Mouse (Mus musculus) CH12.LX (cell line): ENCODE results near the gene Wee2. TPM values are rescaled to one million over a fixed set of nuclear protein-coding genes. Genes with fewer than 3 reads are reported as not detected.

Experiments used
- DNase-seq: peaks from one replicate; pipeline ENCODE4 v3.0.0-alpha.2; 2013; ENCODE audit errors: extremely low read depth
- H3K27ac ChIP-seq: 2 replicates; pipeline ENCODE4 v1.5.1; 2012; ENCODE audit warnings: low read depth, mild to moderate bottlenecking, control low read depth, moderate library complexity; ENCODE audit not compliant: insufficient read depth
- H3K27me3 ChIP-seq: replicated peaks from 2 replicates; pipeline ENCODE3; 2012; ENCODE audit warnings: inconsistent platforms
- H3K36me3 ChIP-seq, 2 experiments: replicated peaks in 1 of 2; 2 replicates each; pipeline versions ENCODE3 to v1.6.1; 2012; ENCODE audit warnings: inconsistent platforms in 1 of 2, low read length in 1 of 2, mild to moderate bottlenecking in 1 of 2, mixed read lengths in 1 of 2, moderate library complexity in 1 of 2; ENCODE audit not compliant: control insufficient read depth in 1 of 2, insufficient read depth in 1 of 2
- H3K4me1 ChIP-seq, 2 experiments: 2 replicates each; pipeline ENCODE4 v1.6.1; 2012; ENCODE audit warnings: inconsistent platforms in 1 of 2, moderate library complexity in 1 of 2; ENCODE audit not compliant: insufficient read depth in 2 of 2, control insufficient read depth in 1 of 2
- H3K4me2 ChIP-seq: 2 replicates; pipeline ENCODE4 v1.6.1; 2012; ENCODE audit warnings: low read depth, mild to moderate bottlenecking, control low read depth; ENCODE audit not compliant: poor library complexity, insufficient read depth, severe bottlenecking
- H3K4me3 ChIP-seq, 3 experiments: fragments of 150-350 bp in 1 of 3; sonication (generic) in 1 of 3; replicated peaks in 1 of 3; 2 replicates each; pipeline versions ENCODE3 to v1.5.1; 2011 to 2012; ENCODE audit warnings: low read depth in 2 of 3, low read length in 2 of 3, mild to moderate bottlenecking in 2 of 3, moderate library complexity in 2 of 3, control low read depth in 1 of 3, improper control_type of control experiment in 1 of 3, inconsistent platforms in 1 of 3, mixed read lengths in 1 of 3; ENCODE audit not compliant: poor library complexity in 1 of 3
- H3K79me2 ChIP-seq: replicated peaks from 2 replicates; pipeline ENCODE4 v1.6.1; 2012; ENCODE audit warnings: mild to moderate bottlenecking, moderate library complexity; ENCODE audit not compliant: control insufficient read depth, poor library complexity, insufficient read depth, severe bottlenecking; ENCODE audit errors: extremely low read depth
- H3K9ac ChIP-seq: 2 replicates; pipeline ENCODE4 v1.6.1; 2012; ENCODE audit warnings: low read depth, mild to moderate bottlenecking, control low read depth, moderate library complexity; ENCODE audit not compliant: insufficient read depth
- H3K9me3 ChIP-seq: replicated peaks from 2 replicates; pipeline ENCODE3; 2012; ENCODE audit warnings: low read length, inconsistent platforms, mixed read lengths
- CHD1 ChIP-seq: IDR thresholded peaks from 2 replicates; pipeline ENCODE4 v1.6.1; 2012; ENCODE audit warnings: low read depth, low read length, improper control_type of control experiment, inconsistent platforms
- CTCF ChIP-seq, 2 experiments: IDR thresholded peaks in 1 of 2; conservative IDR thresholded peaks in 1 of 2; 2 replicates each; pipeline ENCODE4 v1.5.1; 2011 to 2012; ENCODE audit warnings: low read depth in 2 of 2, low read length in 2 of 2, improper control_type of control experiment in 1 of 2, inconsistent platforms in 1 of 2, mild to moderate bottlenecking in 1 of 2, moderate library complexity in 1 of 2
- HCFC1 ChIP-seq: IDR thresholded peaks from 2 replicates; pipeline ENCODE4 v1.6.1; 2012; ENCODE audit warnings: low read depth, mild to moderate bottlenecking, inconsistent platforms, low read length, improper control_type of control experiment
- IRF4 ChIP-seq: IDR thresholded peaks from 2 replicates; pipeline ENCODE4 v1.6.1; 2014; ENCODE audit warnings: low read depth, mild to moderate bottlenecking, inconsistent platforms, low read length, improper control_type of control experiment
- JUN ChIP-seq: IDR thresholded peaks from 2 replicates; pipeline ENCODE4 v1.6.1; 2011; ENCODE audit warnings: low read depth, mild to moderate bottlenecking, low read length, improper control_type of control experiment, moderate library complexity; ENCODE audit not compliant: insufficient read depth
- KAT2A ChIP-seq: IDR thresholded peaks from 2 replicates; pipeline ENCODE4 v1.6.1; 2012; ENCODE audit warnings: low read length, improper control_type of control experiment, inconsistent platforms; ENCODE audit not compliant: insufficient replicate concordance
- MAZ ChIP-seq: IDR thresholded peaks from 2 replicates; pipeline ENCODE4 v1.6.1; 2012; ENCODE audit warnings: low read depth, mild to moderate bottlenecking, inconsistent platforms, low read length, improper control_type of control experiment, moderate library complexity
- MEF2A ChIP-seq: IDR thresholded peaks from 2 replicates; pipeline ENCODE4 v1.6.1; 2014; ENCODE audit warnings: low read depth, mild to moderate bottlenecking, inconsistent platforms, low read length, improper control_type of control experiment, borderline replicate concordance
- NELFE ChIP-seq: IDR thresholded peaks from 2 replicates; pipeline ENCODE4 v1.6.1; 2011; ENCODE audit warnings: low read depth, low read length, improper control_type of control experiment
- PAX5 ChIP-seq: IDR thresholded peaks from 2 replicates; pipeline ENCODE4 v1.6.1; 2012; ENCODE audit warnings: low read length, inconsistent platforms, mixed read lengths
- POLR2A ChIP-seq: IDR thresholded peaks from 2 replicates; pipeline ENCODE4 v1.6.1; 2011; ENCODE audit warnings: low read depth, mild to moderate bottlenecking, improper control_type of control experiment, low read length
- TBP ChIP-seq: conservative IDR thresholded peaks from 2 replicates; pipeline ENCODE4 v1.6.1; 2011; ENCODE audit warnings: low read depth, low read length, improper control_type of control experiment
- TCF12 ChIP-seq: IDR thresholded peaks from 2 replicates; pipeline ENCODE4 v1.6.1; 2014; ENCODE audit warnings: low read depth, mild to moderate bottlenecking, inconsistent platforms, low read length, improper control_type of control experiment
- UBTF ChIP-seq: IDR thresholded peaks from 2 replicates; pipeline ENCODE4 v1.6.1; 2012; ENCODE audit warnings: low read depth, mild to moderate bottlenecking, inconsistent platforms, low read length, improper control_type of control experiment, moderate library complexity
- USF1 ChIP-seq: IDR thresholded peaks from 2 replicates; pipeline ENCODE4 v1.6.1; 2014; ENCODE audit warnings: low read depth, mild to moderate bottlenecking, inconsistent platforms, low read length, improper control_type of control experiment
- USF2 ChIP-seq: conservative IDR thresholded peaks from 2 replicates; pipeline ENCODE4 v1.6.1; 2011; ENCODE audit warnings: low read depth, low read length, improper control_type of control experiment
- ZC3H11A ChIP-seq: IDR thresholded peaks from 2 replicates; pipeline ENCODE4 v1.6.1; 2012; ENCODE audit warnings: low read depth, mild to moderate bottlenecking, inconsistent platforms, low read length, improper control_type of control experiment
- ZKSCAN1 ChIP-seq: IDR thresholded peaks from 2 replicates; pipeline ENCODE4 v1.6.1; 2012; ENCODE audit warnings: low read depth, inconsistent platforms, low read length, improper control_type of control experiment, borderline replicate concordance
- ZMIZ1 ChIP-seq: IDR thresholded peaks from 2 replicates; pipeline ENCODE4 v1.6.1; 2012; ENCODE audit warnings: low read depth, mild to moderate bottlenecking, inconsistent platforms, low read length, improper control_type of control experiment
- ZNF384 ChIP-seq: IDR thresholded peaks from 2 replicates; pipeline ENCODE4 v1.6.1; 2012; ENCODE audit warnings: low read depth, low read length, improper control_type of control experiment, inconsistent platforms
- dilution Hi-C: fragments of 300-500 bp; cut with MboI; formaldehyde crosslinking; loops from 2 replicates; pipeline ENCODE4 v1.14.3; 2020; ENCODE audit warnings: low sequenced_read_pairs; ENCODE audit not compliant: extremely low pct_unique_long_range_greater_than_20kb, extremely low pct_ligation_motif_present
- in situ Hi-C: fragments of 300-500 bp; cut with MboI; formaldehyde crosslinking; loops from 3 replicates; pipeline ENCODE4 v1.14.3; 2019; ENCODE audit warnings: low sequenced_read_pairs, low pct_ligation_motif_present, low pct_unique_long_range_greater_than_20kb, mixed read lengths
- polyA plus RNA-seq: library from polyadenylated mRNA; unstranded; fragments of >175 nt; gene quantifications from 2 replicates; pipeline ENCODE4 v1.2.1, GENCODE M21; 2012; ENCODE audit warnings: low read depth; ENCODE audit not compliant: insufficient read length
- total RNA-seq, 2 experiments: library from RNA; depleted of rRNA; stranded (reverse); fragments of 300-350 nt in 1 of 2; fragments of >200 nt in 1 of 2; gene quantifications; 2 replicates each; pipeline ENCODE4 v1.2.3; 2012 to 2014

Wee2 gene
- total and polyA plus RNA-seq, 3 experiments, result not detected

DNA sequence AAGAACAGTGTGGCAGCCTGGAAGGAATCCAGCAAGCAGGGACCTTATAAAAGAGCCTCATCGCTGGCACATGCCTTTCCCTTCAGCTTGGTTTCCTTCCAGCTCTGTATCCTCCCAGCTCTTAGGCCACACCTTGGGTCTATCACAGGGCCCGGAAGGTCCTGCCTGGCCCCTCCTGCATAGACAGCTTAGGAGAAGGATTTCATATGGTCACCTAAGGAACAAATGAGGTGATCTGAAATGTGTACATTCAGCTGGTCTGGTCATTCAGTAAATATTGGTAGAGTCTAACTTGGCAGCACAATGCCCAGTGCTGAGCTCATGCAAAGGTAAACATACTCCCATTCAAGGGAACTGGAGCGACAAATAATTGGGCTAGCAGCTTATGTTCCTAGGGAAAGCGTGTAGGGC, 9.4 kb upstream of the Wee2 start:
- no peak overlapping the region for H3K27ac ChIP-seq
- H3K36me3 ChIP-seq, result peaks cover 0 to 5% of the 10 kb centered on the region in 2 experiments
- in situ Hi-C loops, result no loop called here
- H3K4me3 ChIP-seq, result no peak overlapping the region
- H3K4me2 ChIP-seq, result no peak overlapping the region
- H3K9me3 ChIP-seq, result no peaks in the 10 kb centered on the region
- H3K79me2 ChIP-seq, result no peaks in the 10 kb centered on the region
- H3K27me3 ChIP-seq, result no peaks in the 10 kb centered on the region
- TF ChIP-seq MEF2A, result no peak
- TF ChIP-seq KAT2A, result no peak
- TF ChIP-seq USF1, result no peak
- no peak for TF ChIP-seq MAZ
- no peak for TF ChIP-seq USF2
- TF ChIP-seq TBP, result no peak
- no peak for TF ChIP-seq HCFC1
- no peak for TF ChIP-seq UBTF
- TF ChIP-seq JUN, result no peak
- TF ChIP-seq ZKSCAN1, result no peak
- no peak for TF ChIP-seq ZC3H11A
- no peak overlapping the region for H3K9ac ChIP-seq
- dilution Hi-C loops, result no loop called here
- DNase-seq, result no peak
- peaks cover 24 to 53% of the 10 kb centered on the region in 2 experiments for H3K4me1 ChIP-seq

GRCm38 (mm10) chr6:40430251-40430650, 8.6 kb upstream of the Wee2 start:
- Histone ChIP-seq H3K9ac (no peak overlapping the region), H3K4me2 (no peak overlapping the region), H3K79me2 (no peaks in the 10 kb centered on the region), H3K9me3 (no peaks in the 10 kb centered on the region), H3K27ac (no peak overlapping the region), H3K4me1 (peaks cover 28 to 58% of the 10 kb centered on the region in 2 experiments), H3K27me3 (no peaks in the 10 kb centered on the region), H3K36me3 (peaks cover 0 to 5% of the 10 kb centered on the region in 2 experiments), H3K4me3 (no peak overlapping the region)
- dilution Hi-C loops (no loop called here), in situ Hi-C loops (no loop called here)
- TF ChIP-seq CTCF (conservative IDR thresholded peaks at IDR 0.05 in 1 of 2, IDR thresholded peaks at IDR 0.05 in 1 of 2; ENCODE audit: low read depth in 2 of 2, low read length in 2 of 2) (no peak), USF1 (no peak), IRF4 (no peak), CHD1 (no peak), USF2 (no peak), MAZ (no peak), MEF2A (no peak), PAX5 (no peak), POLR2A (no peak), NELFE (no peak), ZMIZ1 (no peak), TCF12 (no peak), ZNF384 (no peak), JUN (no peak)
- DNase-seq, result peak; percentile 80
